Mouse (Mus musculus) CD4-positive helper T cell, adult 2 months (primary cell): Measurements from ENCODE around the gene Trim8.

Experiments
- DNase-seq: peaks from one replicate; pipeline ENCODE4 v3.0.0-alpha.2; 2012; ENCODE audit warnings: low read depth, missing footprints, low spot score

Gene Trim8

GRCm38 (mm10) chr19:46501401-46502068, at the start of gene Trim8:
Gene Trim8 (plus strand): TSS chr19:46501702.
- peak; percentile 87 for DNase-seq

- peak; percentile 64 for DNase-seq
These were observed 49.3 kb upstream of the Trim8 start for GRCm38 (mm10) chr19:46452052-46452827.

GRCm38 (mm10) chr19:46452916-46453315, 48.6 kb upstream of the Trim8 start:
- no peak for DNase-seq

- no peak for DNase-seq
These were observed 47.2 kb upstream of the Trim8 start for GRCm38 (mm10) chr19:46454126-46454880.

GRCm38 (mm10) chr19:46455032-46455431, 46.5 kb upstream of the Trim8 start:
- no peak for DNase-seq

- DNase-seq = no peak
These were observed 45.9 kb upstream of the Trim8 start for GRCm38 (mm10) chr19:46455556-46455955.

- DNase-seq = no peak
These were observed 45.3 kb upstream of the Trim8 start for GRCm38 (mm10) chr19:46456018-46456735.

GRCm38 (mm10) chr19:46457798-46458197, 43.7 kb upstream of the Trim8 start:
- DNase-seq = no peak

GRCm38 (mm10) chr19:46459256-46459655, 42.2 kb upstream of the Trim8 start:
- DNase-seq = no peak

- DNase-seq = no peak
These were observed 41.6 kb upstream of the Trim8 start for GRCm38 (mm10) chr19:46459889-46460288.

GRCm38 (mm10) chr19:46462574-46462973, 38.9 kb upstream of the Trim8 start:
- no peak for DNase-seq

GRCm38 (mm10) chr19:46463446-46463845, 38.1 kb upstream of the Trim8 start:
- no peak for DNase-seq

GRCm38 (mm10) chr19:46466160-46466559, 35.3 kb upstream of the Trim8 start:
- DNase-seq = peak; percentile 71

GRCm38 (mm10) chr19:46467051-46467503, 34.4 kb upstream of the Trim8 start:
- peak; percentile 71 for DNase-seq

- DNase-seq = peak; percentile 84
These were observed 30.9 kb upstream of the Trim8 start for GRCm38 (mm10) chr19:46470364-46471240.

GRCm38 (mm10) chr19:46471324-46472093, 30.0 kb upstream of the Trim8 start:
- DNase-seq = peak; percentile 31

GRCm38 (mm10) chr19:46477432-46477845, 24.1 kb upstream of the Trim8 start:
- no peak for DNase-seq

GRCm38 (mm10) chr19:46478242-46478641, 23.3 kb upstream of the Trim8 start:
- no peak for DNase-seq

- DNase-seq = peak; percentile 82
These were observed 22.7 kb upstream of the Trim8 start for GRCm38 (mm10) chr19:46478826-46479225.
